Mouse (Mus musculus) thymus, adult 2 months (tissue): Measurements from ENCODE around the gene Hck.

Experiments used
- CTCF ChIP-seq: fragments of 200-500 bp; IDR thresholded peaks from 2 replicates; pipeline ENCODE4 v1.5.1; 2012; ENCODE audit warnings: mild to moderate bottlenecking, control low read depth, low read length, moderate library complexity, borderline replicate concordance; ENCODE audit not compliant: control insufficient read depth, poor library complexity, insufficient read depth; ENCODE audit errors: extremely low read depth
- POLR2A ChIP-seq: fragments of 200-500 bp; IDR thresholded peaks from 2 replicates; pipeline ENCODE4 v1.6.1; 2012; ENCODE audit warnings: mild to moderate bottlenecking, low read length, control low read depth, moderate library complexity; ENCODE audit not compliant: control insufficient read depth, poor library complexity, insufficient read depth; ENCODE audit errors: extremely low read depth

- TF ChIP-seq POLR2A, result no peak
- no peak for TF ChIP-seq CTCF
These were observed 90.8 kb downstream of the Hck start for GRCm38 (mm10) chr2:153199114-153199513.
